Mouse (Mus musculus) lung, postnatal 25 days (tissue): Measurements from ENCODE around the gene 5730409E04Rik.

Experiments used
- DNase-seq: peaks from one replicate; pipeline ENCODE4 v3.0.0; 2022; ENCODE audit warnings: low spot score

5730409E04Rik gene

DNA sequence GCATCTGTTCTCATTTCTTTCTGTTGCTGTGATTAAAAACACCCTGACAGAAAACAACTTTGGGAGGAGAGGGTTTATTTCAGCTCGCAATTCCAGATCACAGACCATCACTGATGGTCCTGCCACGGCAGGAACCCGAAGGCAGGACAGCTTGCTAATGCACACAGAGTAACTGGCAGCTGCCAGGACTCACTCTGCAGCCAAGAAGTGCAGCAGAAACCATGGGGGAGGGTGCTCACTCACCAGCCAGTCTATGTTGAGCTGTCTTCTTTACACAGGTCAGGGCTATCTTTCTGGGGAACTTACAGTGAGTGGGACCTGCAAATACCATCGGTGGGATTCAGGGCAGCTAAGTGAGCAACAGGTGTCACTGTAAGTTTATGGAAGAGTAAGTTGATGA lies 27.8 kb downstream of the 5730409E04Rik start:
- no peak for DNase-seq

GRCm38 (mm10) chr4:126639339-126639738 lies 29.7 kb downstream of the 5730409E04Rik start:
- no peak for DNase-seq

DNA sequence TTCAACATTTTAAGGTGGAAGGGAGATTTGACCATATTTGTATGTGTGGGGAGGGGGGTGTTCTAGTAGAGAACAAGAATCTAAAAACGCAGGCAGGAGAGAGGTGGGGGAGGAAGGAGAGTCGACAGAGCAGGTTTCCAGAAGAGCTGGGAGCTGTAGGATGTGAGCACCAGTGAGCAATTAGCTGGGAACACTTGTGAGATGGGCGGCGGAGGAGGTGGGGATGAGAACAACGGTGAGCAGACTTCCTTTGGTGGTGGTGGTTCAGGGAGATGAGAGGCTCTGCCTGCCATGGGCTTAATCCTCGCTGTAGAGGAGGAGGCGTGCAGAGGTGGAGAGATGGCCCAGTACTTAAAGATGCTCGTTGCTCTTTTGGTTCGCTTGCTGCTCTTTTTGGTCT lies 32.3 kb downstream of the 5730409E04Rik start:
- no peak for DNase-seq

- DNase-seq = no peak
These were observed 34.2 kb downstream of the 5730409E04Rik start for GRCm38 (mm10) chr4:126643815-126644214.

- no peak for DNase-seq
These were observed 34.8 kb downstream of the 5730409E04Rik start for GRCm38 (mm10) chr4:126644333-126644963.

DNA sequence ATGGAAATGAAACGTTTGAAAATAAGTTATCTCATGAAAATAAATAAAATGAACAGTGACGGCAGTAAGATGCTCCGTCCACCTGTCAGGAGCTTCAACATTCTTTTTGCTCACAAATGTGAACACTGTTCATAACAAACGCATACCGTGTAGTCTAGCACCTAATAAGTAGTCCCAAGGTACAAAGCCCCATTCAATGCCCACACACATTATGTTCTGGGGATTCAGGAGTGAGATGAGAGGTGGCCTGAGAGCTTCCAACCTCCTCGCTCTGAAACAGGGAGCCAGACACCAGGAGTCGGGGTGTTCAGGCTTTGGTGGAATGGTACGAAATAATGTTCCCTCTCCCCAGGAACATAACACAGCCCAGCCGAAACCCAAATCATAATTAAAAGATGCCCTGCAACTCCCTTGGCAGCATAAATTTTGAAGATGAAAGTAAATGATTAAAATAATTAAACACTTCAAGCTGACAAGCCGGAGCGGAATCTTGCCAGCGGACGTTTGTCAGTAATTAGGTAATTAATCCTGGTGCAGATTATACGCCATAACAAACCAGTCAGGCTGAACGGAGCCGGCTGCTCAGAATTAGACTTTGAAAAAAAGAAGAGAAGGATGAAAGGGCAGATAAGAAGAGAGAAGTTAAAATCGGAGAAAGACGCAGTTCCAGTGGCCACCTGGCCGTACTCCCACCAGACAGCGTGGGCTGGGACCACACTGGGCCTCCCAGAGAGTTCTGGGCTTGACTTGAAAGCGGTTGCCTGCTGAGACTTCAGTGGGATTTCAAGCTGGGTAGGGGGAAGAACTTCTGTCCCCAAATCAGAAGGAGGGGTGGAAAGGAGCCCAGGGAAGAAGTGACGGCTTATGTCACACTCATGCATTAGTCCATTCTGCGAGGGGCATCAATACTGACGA lies 38.6 kb downstream of the 5730409E04Rik start:
- DNase-seq = no peak

DNA sequence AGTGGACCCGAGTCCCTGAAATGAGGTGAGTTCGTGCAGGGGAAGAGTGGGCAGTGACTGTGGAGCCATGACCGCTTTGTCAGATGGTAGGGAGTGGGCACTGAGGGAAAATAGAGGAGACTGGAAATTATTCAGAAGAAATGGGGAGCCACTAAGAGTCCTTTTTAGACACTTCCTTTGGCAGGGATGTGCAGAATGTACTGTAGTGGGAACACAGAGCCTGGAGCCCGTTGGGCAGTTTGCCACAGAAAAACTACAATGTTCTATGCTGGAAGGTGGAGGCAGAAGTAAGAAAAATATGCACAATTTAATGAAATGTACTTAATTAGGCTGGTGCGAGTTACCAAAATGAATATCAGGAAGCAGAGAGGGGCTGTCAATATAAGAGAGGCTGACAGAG lies 43.5 kb downstream of the 5730409E04Rik start:
- no peak for DNase-seq

GRCm38 (mm10) chr4:126655356-126655755 lies 45.7 kb downstream of the 5730409E04Rik start:
- no peak for DNase-seq

GRCm38 (mm10) chr4:126661249-126661648 lies 51.6 kb downstream of the 5730409E04Rik start:
- no peak for DNase-seq
